Mouse (Mus musculus) spleen, adult 2 months (tissue): ENCODE measurements around the gene Gsdma. TPM values are rescaled to one million over a fixed set of nuclear protein-coding genes. Genes with fewer than 3 reads are reported as not detected.
"Not testable (repeated sequence)": the region's sequence is repeated elsewhere in the genome, so short reads cannot be mapped to it uniquely, and the experiment has no call there.

Experiments
- DNase-seq, 2 experiments: peaks; one replicate each; pipeline versions ENCODE4 v3.0.0 to v3.0.0-alpha.2; 2012 to 2021; ENCODE audit warnings: low spot score in 2 of 2, low read depth in 1 of 2
- H3K27ac ChIP-seq: fragments of 200-500 bp; 2 replicates; pipeline ENCODE4 v1.5.1; 2012; ENCODE audit warnings: low read length, inconsistent platforms; ENCODE audit not compliant: insufficient read depth
- H3K27me3 ChIP-seq: fragments of 200-500 bp; 2 replicates; pipeline ENCODE4 v1.6.1; 2012; ENCODE audit warnings: mild to moderate bottlenecking, moderate library complexity, low read length, inconsistent platforms; ENCODE audit not compliant: control insufficient read depth, insufficient read depth
- H3K36me3 ChIP-seq: fragments of 200-500 bp; 2 replicates; pipeline ENCODE4 v1.6.1; 2012; ENCODE audit warnings: mild to moderate bottlenecking, low read length, inconsistent platforms; ENCODE audit not compliant: control insufficient read depth, insufficient read depth
- H3K4me1 ChIP-seq: fragments of 200-500 bp; 2 replicates; pipeline ENCODE4 v1.6.1; 2011; ENCODE audit warnings: inconsistent platforms; ENCODE audit not compliant: control insufficient read depth, insufficient read depth, insufficient read length
- H3K4me3 ChIP-seq: fragments of 200-500 bp; 2 replicates; pipeline ENCODE4 v1.5.1; 2011; ENCODE audit warnings: mild to moderate bottlenecking, inconsistent platforms; ENCODE audit not compliant: insufficient read depth, insufficient read length; ENCODE audit errors: extremely low read depth
- CTCF ChIP-seq: fragments of 200-500 bp; IDR thresholded peaks from 2 replicates; pipeline ENCODE4 v1.5.1; 2011; ENCODE audit warnings: mild to moderate bottlenecking, inconsistent platforms; ENCODE audit not compliant: insufficient read depth, insufficient read length, insufficient replicate concordance; ENCODE audit errors: extremely low read depth
- POLR2A ChIP-seq: fragments of 200-500 bp; IDR thresholded peaks from 2 replicates; pipeline ENCODE4 v1.6.1; 2011; ENCODE audit warnings: low read depth, low read length, inconsistent platforms
- WGBS: fragments of 180-500 bp; shearing (Covaris S2); methylation state at CpG from one replicate; pipeline ENCODE4 v1.1.7; 2018; 5-methylcytosine and 5-hydroxymethylcytosine counted together
- polyA plus RNA-seq: library from polyadenylated mRNA; depleted of rRNA; stranded (reverse); fragments of >200 nt; gene quantifications from 2 replicates; pipeline ENCODE4 v1.2.3, GENCODE M21; 2012; rRNA removed

The Gsdma gene
- not detected in 2 replicates for polyA plus RNA-seq

GRCm38 (mm10) chr11:98664091-98664490, at the start of gene Gsdma:
Gene Gsdma, plus strand, starts transcription at chr11:98664351.
- WGBS, result 61% methylated on average over 4 of the region's 4 CpGs
- Histone ChIP-seq H3K4me3 (no peak within 1 kb of the TSS), H3K4me1 (no peaks in the 10 kb centered on the region; the same call in 1 of the 2 replicates), H3K27me3 (no peaks in the 10 kb centered on the region), H3K36me3 (no peaks in the 10 kb centered on the region), H3K27ac (no peak within 1 kb of the TSS)
- no peak for TF ChIP-seq CTCF
- TF ChIP-seq POLR2A, result no peak
- no peak for DNase-seq

- no peaks in the 10 kb centered on the region; the same call in 1 of the 2 replicates for H3K27me3 ChIP-seq
- DNase-seq, result no peak
- 92% methylated on average over 13 of the region's 13 CpGs for WGBS
- no peaks in the 10 kb centered on the region for H3K36me3 ChIP-seq
- no peak overlapping the region for H3K4me3 ChIP-seq
- H3K4me1 ChIP-seq, result no peaks in the 10 kb centered on the region
- no peak overlapping the region for H3K27ac ChIP-seq
- TF ChIP-seq CTCF (no peak), POLR2A (no peak)
Observed at GRCm38 (mm10) chr11:98620791-98621190, 43.4 kb upstream of the Gsdma start.

GRCm38 (mm10) chr11:98623981-98624380, 40.2 kb upstream of the Gsdma start:
- WGBS, result 87% methylated on average over 6 of the region's 6 CpGs
- H3K27me3 ChIP-seq, H3K27ac ChIP-seq, DNase-seq, H3K4me1 ChIP-seq, H3K36me3 ChIP-seq, H3K4me3 ChIP-seq: not testable (repeated sequence)

- H3K27ac ChIP-seq, DNase-seq, H3K4me3 ChIP-seq, H3K27me3 ChIP-seq, H3K36me3 ChIP-seq, H3K4me1 ChIP-seq: not testable (repeated sequence)
- 87% methylated on average over 2 of the region's 2 CpGs for WGBS
Observed at GRCm38 (mm10) chr11:98624381-98624780, 39.8 kb upstream of the Gsdma start.

- no peak within 1 kb of the TSS for H3K27ac ChIP-seq
- DNase-seq, result no peak
- no peaks in the 10 kb centered on the region for H3K4me1 ChIP-seq
- TF ChIP-seq POLR2A (no peak), CTCF (no peak)
- H3K4me3 ChIP-seq, result no peak within 1 kb of the TSS
- WGBS, result 92% methylated on average over 10 of the region's 10 CpGs
- no peaks in the 10 kb centered on the region for H3K27me3 ChIP-seq
- H3K36me3 ChIP-seq, result no peaks in the 10 kb centered on the region
Observed at GRCm38 (mm10) chr11:98625611-98626410, 38.3 kb upstream of the Gsdma start, which contains the start of the genes Gm12355 and Gsdma3. Gene Gm12355, minus strand, starts transcription at chr11:98625661. Gene Gsdma3, plus strand, starts transcription at chr11:98626360.

GRCm38 (mm10) chr11:98628706-98629105, 35.4 kb upstream of the Gsdma start:
- 96% methylated on average over 3 of the region's 3 CpGs for WGBS
- Histone ChIP-seq H3K27me3 (no peaks in the 10 kb centered on the region; the same call in 1 of the 2 replicates), H3K4me3 (no peak overlapping the region), H3K27ac (no peak overlapping the region), H3K36me3 (no peaks in the 10 kb centered on the region), H3K4me1 (no peaks in the 10 kb centered on the region)
- DNase-seq, result no peak
- TF ChIP-seq CTCF (no peak), POLR2A (no peak)

GRCm38 (mm10) chr11:98630646-98631045, 33.5 kb upstream of the Gsdma start:
- no peaks in the 10 kb centered on the region for H3K36me3 ChIP-seq
- WGBS, result 81% methylated on average over 5 of the region's 5 CpGs

GRCm38 (mm10) chr11:98635312-98635970, 28.7 kb upstream of the Gsdma start:
- H3K4me1 ChIP-seq, H3K27ac ChIP-seq, H3K27me3 ChIP-seq, H3K36me3 ChIP-seq, H3K4me3 ChIP-seq: not testable (repeated sequence)
- DNase-seq, result peak; percentile 10 to 26
- 35% methylated on average over 10 of the region's 10 CpGs for WGBS

More at GRCm38 (mm10) chr11:98630646-98631045, 33.5 kb upstream of the Gsdma start:
- H3K27me3 ChIP-seq, result no peaks in the 10 kb centered on the region; the same call in 1 of the 2 replicates
- H3K27ac ChIP-seq, result no peak overlapping the region
- no peak for TF ChIP-seq CTCF
- TF ChIP-seq POLR2A, result no peak
- DNase-seq, result no peak
- no peaks in the 10 kb centered on the region for H3K4me1 ChIP-seq
- no peak overlapping the region for H3K4me3 ChIP-seq
